Mouse (Mus musculus) liver (tissue): ENCODE data around the gene Plagl1.
"Not testable (repeated sequence)": the region's sequence is repeated elsewhere in the genome, so short reads cannot be mapped to it uniquely, and the experiment has no call there.

Experiments used
- DNase-seq: peaks from one replicate; pipeline ENCODE4 v3.0.0-alpha.2; 2020; ENCODE audit warnings: mixed read lengths

Gene Plagl1

DNA sequence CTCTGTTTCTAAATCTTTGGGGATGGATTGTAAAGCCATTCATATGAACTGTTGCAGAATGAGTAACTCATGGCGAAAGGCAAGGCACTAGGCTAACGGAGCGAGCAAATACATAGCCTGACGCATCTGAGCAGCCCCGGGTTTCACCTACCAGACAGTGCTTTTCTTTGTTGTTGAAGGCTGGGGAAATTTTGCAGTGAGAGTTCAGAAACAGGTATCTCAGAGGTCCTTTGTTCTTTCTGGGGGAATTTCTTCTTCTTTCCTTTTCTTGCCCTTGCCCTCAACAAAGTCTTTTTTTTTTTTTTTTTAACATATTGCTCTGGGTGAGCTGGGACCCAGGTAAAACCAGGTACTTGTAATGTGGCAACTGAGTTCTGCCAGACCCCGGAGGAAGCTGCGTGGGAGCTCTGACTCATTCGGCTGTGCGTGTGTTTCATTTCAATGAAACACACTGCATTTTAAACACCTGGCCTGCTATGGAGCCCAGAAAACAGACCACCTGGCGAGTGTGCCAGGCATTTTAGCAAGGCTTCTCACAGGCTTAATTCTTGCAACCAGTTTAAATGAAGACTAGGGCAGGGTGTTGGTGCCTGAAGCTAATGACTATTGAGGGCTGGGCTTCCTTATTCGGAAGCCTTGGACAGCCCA lies at the start of gene Plagl1:
Gene Plagl1, plus strand, starts transcription at position 484 of the 648 bp plus-strand sequence.
- DNase-seq = no peak

DNA sequence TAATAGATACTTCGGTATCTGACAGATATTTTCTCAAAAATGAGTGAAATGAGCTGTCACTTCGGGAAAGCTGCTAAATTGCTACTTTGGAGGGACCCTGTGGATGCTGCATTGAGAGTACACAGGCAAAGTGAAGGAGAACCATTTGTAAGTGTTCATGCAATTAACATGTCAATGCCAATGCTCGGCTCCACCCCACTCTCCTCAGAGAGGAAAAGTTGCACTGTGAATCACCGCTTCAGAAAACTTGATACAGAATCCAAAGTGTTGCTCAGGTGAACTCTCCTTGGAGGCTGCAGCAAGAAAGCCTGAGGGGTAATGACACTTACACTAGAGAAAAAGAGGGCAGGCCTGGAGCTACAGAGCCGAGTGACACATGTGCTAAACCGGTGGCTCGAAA lies 46.3 kb upstream of the Plagl1 start:
- DNase-seq = no peak

DNA sequence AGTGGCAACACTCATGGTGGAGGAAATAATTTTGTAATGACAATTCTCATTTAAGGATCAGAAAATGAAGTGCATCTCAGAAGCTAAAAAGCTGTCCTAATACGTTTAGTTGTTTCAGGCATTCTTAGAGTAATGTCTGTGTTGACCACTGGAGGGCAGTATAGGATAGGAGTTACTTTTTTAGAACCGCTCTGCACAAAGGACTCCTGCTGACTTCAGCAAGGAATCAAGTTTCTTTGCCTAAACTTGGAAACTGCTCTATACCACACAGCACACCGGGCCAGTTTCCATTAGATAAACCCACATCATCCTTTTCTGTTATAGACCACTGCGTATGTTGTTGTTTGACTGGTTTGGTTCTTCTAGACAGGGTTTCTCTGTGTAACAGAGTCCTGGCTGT lies 43.7 kb upstream of the Plagl1 start:
- peak; percentile 21 for DNase-seq

DNA sequence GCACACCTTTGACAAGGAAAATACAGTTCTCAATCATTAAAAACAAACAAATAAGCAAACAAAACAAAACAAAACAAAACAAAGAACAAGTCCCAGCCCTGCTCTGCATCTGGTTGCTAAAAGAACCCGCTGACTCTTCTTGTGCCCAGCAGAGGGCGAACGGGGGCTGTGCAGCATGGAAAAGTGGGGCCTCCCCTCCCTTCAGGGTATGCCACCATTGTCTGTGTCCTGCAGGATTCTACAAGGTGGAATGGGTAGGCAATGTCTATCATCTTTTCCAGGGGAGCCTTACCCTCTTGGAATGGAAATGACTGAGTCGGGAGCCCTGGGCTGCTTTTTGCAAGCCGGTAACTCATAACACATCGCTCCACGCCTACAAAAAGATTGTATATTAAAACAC lies 41.8 kb upstream of the Plagl1 start:
- DNase-seq = peak; percentile 26

DNA sequence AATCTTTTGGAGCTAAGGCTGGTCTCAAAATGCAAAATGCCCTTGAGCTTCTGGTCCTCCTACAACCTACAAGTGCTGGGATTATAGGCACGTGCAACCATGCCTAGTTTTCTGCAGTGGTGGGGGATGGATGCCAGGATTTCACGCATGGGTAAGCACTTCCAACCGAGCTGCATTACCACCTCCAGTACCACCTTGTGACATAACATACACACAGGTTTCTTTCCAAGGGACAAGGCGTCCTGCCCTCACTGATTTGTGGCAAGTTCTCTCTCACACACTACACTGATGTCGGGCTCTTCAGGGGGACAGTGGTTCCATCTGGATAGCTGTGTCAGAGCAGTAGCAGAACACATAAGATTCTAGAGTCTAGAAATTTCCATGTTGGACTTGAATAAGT lies 41.3 kb upstream of the Plagl1 start:
- DNase-seq = no peak

DNA sequence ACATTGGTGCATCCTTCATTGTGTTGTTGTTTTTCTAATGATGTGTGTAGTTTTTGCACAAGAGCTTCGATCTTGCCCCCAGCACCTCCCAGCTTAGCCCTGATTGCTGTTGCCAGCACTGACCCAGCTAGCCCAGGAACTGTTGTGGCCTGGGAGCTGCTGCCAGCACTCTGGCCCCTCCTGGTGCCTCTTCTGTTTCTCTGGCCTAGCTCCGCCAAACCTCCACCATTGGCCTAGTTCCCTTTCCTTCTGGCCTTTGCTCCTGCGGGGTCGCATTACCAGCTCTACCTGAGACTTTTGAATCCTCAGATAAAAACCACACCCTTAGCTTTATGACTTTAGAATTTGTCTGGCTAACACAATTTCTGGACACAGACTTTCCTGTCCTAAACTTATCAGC lies 38.2 kb upstream of the Plagl1 start:
- DNase-seq = no peak

DNA sequence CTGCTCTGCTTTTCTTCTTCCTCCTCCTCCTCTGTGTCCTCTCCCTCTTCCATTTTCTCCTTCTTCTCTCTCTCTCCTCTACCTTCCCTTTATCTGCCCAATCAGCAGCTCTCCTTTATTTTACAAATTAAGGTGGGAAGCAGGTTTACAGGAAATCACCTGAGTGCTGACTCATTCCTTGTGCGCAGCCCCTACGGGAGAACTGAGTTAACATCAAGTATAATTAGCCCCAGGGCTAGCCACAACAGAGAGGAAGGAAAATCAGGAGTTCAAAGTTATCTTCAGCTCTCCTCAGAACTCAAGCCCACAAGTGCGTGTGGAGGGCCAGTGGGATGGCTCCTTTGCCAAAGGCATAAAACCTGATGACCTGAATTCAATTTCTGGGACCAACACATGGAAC lies 36.3 kb upstream of the Plagl1 start:
- DNase-seq = not testable (repeated sequence)

DNA sequence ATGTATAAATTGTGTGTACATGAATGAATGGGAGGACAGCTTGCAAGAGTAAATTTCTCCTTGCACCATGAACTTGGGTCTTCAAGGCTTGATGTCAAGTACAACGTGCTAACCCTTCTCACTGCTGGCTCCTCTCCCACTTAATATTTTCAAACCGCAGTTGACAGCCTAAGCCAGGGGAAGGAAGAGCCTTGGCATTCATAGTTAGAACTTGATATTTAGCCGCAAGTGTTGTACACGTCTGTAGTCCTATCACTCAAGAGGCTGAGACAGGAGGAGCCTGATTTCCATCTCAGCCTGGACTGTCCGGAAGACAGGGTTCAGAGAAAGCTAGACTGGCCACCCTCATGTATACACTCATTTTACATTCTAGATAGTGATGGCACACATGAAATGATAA lies 32.6 kb upstream of the Plagl1 start:
- DNase-seq = no peak

DNA sequence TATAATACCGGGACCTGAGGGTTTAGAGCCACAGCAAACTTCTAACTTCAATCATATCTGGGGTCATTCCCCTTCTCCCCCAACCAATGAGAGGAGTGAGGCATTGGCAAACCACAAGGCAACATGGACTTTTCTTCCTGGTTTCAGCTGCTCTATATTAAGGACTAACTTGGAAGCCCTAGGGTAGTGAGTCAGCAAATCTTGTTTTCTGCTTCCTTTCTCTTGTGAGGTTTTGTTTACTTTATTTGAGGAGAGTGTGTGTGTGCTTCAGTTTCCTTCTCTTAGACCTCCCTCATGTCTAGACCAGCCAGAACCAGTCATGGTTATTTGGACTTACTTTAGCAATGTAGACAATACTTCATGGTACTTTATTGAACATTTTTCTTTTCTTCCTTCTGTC lies 32.1 kb upstream of the Plagl1 start:
- DNase-seq = no peak

DNA sequence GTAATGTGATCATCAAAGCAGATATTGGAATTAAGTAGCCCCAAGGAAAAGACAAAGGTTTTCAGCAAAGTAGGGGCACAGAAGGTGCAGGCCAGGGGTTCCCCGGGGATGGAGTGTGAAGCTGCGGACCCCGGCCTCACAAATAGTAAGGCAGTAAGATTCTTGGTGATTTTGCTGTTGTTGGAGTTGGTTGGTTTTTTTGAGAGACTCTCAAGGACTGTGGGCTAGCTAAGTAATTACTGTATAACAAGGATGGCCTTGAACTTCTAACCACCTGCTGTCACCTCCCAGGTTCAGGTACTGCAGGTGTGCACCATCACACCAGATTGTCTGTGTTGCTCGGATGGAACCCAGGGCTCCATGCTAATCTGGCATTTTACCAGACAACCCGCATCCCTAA lies 30.9 kb upstream of the Plagl1 start:
- no peak for DNase-seq

DNA sequence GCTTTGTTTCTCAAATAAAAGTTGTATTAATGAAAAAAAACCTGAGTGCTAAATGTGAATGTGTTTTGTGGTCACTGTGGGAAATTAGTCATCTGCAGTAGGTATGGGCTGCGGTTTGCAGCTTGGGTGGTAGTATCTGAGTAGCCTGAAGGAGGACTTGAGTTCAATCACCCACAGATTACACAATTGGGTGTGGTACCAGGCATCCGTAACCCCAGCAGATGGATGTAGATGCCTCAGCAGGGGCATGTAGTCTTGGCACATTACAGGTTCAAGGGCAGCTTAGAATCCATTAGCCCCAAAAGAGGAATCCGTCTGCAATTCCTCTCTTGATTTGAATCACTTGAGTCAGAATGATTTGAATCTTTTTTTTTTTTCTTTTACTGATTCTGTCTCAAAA lies 25.0 kb upstream of the Plagl1 start:
- no peak for DNase-seq

DNA sequence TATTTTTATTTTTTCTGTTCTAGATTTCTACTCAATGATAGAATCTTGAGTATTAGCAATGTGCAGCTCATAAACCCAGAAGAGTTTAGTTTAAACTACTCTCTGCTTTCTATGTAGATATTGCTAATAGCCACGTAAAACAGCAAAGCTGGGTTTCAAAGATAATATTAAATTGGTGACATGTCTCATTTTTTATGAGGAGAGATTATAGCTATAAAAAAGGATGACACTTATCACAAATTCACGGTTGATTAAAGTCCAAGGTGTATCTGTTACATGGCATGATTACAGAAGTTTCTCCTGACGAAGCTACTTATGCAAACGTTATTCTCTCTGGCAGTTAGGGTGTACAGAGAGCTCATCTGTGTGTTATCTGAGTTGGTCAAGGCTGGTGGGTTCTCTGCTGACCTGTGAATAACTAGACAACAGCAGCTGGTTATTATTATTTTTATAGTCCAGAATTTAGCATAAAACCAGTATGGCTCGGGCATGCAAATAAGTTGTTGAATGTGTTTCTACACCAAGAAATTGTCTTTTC lies 20.6 kb upstream of the Plagl1 start:
- no peak for DNase-seq

DNA sequence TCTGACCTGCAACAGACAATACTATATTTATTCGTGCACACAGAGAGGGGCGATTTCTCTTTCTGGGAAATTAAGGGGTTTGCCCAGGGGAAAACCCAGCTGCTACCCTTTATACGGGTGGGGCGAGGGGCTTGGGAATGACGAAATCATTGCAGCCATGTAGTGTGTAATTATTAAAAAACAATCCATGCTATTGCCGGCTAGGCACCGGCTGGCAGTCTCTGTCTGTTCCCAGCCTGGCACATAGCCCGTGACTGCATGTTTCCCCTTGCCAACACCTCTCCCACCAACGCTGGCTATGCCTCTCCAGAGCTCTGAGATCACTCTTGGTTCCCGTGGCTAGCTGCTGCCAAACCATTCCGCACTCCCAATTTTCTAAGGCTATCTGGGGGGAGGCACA lies 15.6 kb upstream of the Plagl1 start:
- no peak for DNase-seq

DNA sequence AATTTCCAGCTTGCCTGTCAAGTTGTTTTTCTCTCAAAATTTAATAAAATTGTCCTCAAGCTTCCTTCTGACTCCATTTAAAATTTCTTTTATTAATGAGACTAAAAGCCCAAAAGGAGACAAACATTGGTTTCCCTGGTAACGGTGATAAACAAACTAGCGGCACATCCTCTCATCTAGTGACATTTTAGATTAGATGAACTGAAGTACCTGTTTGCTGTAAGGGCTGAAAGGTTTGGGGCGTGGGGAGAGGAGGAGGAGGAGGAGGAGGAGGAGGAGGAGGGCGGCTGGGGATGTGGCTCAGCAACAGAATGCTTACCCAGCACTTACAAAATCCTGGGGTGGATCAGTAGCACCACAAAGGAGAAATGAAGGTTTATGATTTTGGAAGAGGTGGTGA lies 12.5 kb upstream of the Plagl1 start:
- no peak for DNase-seq

DNA sequence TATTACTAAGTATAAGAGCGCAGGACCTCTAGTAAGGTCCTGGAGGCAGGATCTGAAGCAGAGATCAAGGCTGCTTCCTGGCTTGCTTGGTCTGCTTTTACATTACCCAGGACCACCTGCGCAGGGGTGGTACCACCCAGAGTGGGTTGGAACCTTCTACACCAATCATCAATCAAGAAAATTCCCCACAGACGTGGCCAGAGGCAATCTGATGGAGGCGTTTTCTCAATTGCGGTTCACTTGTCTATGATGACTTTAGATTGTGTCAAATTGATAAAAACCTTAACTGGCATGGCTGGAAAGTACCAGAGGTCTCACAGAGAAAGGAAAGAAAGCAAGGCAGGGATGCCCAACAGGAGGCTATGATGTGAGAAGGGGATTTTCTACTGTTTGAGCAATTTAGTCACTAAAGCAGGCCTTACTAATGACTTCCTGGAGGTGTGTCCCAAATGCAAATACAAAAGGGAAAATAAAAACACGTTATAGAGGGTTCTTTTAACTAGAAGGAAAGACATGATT lies 3.4 kb upstream of the Plagl1 start:
- no peak for DNase-seq

DNA sequence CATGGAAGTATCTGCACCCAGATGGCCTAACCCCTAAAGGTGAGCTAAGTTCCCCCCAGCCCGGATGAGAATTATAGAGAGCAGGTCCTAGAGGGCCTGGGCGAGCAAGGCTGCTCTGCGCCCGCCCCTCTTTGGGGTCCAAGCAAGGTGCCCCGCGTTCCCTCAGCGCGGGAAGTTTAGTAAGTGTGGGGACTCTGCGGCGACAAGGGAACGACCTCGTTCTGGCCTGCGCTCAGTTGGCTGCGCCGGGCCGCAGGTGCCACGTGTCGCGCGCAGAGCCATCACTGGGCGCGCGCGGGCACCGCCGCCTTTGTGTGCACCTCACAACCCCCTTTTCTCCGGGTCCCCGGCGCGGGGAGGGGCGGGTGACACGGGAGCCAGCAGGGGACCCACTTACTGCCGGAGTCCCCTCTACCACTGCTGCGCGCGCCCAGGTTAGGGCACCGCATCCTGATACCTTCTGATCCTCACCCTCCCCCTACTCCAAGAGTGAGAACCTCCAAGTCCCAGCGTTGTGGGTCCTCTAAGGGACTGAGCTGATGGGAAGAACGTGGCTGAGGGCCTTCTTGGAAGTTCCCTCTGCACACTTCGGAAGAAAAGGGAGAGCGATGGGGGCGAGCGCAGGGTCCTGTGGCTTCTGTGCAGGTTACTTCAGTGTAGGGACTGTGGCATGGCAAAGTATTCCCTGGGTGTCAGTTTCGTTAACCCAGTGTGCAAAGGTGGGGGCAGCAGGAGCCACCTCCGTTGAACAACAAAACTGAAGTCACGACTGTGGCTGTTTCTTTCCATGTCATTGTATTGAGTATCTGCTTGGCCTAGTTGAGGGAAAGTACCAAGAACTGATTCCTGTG lies 742 bp downstream of the Plagl1 start:
- DNase-seq = no peak

DNA sequence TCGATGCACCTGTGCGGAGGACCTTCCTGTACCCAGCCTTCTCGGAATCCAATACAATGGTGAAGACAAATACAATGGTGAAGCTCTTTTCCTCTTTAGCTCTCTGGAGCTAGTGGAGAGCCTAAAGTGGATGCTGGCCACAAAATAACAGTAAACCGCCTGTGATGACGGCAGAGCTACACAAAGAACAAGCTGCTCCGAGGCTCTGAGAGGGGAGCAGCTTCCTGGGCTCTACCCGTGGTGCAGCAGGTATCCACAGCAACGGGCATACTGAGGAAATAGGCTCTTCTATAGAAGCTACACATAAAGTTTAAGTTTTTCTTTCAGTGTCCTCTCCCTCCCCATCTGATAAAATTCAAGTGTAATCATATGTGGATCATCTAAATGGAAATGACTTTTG lies 2.1 kb downstream of the Plagl1 start:
- DNase-seq = no peak

DNA sequence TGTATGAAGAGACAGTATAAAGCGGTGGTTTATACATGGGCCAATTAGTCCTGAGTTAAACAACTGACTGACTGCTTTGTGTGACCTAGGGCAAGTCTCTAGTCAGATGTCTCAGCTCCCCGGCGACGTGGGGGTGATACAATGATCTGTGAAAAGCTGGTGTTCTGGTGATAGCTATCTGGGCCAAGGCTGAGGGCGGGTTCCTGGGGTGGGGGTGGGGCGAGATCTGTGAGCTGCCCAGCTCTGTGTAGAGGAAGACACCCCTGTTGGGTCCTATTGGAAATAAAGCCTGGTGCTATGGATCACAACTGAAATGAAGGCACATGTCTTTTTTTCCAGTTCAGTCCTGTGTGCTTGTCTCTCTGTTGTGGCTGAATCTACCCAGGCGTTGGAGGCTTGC lies 3.2 kb downstream of the Plagl1 start:
- DNase-seq = no peak

DNA sequence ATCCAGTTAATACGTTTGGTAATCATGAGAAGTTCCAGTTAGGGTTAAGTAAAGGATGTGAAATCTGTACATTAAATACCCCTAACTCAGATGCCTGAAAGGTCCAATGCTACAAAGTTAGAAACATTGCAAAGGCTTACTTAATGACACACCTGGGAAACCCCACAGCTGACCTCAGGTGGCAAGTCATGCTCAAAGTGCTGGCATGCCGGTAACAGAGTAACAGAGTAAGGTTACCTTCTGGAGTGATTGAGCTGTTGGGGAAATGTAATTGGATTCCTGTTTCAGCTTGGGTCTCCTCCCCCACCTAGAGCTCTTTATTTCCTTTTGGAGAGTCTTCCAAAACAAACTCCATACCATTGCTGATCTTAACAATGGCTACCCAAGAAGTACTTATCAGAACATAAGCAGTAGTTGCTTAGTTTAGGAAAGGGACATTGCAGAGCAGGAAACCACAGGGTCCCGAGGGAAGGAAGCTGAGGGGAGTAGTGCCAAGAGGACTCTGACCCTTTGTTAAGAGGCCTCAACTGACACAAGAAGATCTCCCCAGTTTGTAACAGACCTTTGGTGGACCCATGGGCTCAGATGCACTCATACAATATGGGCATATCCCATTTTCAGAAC lies 4.9 kb downstream of the Plagl1 start:
- no peak for DNase-seq

DNA sequence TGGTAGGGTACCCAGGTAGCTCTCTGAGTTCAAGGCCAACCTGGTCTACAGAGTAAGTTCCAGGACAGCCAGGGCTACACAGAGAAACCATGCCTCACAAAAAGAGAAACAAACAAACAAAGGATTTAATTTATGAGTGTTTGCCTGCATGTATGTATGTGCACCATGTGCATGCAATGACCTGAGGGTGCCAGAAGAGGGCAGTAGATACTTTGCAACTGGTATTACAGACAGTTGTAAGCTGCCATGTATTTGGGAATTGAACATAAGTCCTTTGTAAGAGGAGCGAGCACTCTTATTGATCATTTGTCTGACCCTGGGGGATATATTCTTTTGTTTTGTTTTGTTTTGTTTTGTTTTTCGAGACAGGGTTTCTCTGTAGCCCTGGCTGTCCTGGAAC lies 10.7 kb downstream of the Plagl1 start:
- DNase-seq = no peak

DNA sequence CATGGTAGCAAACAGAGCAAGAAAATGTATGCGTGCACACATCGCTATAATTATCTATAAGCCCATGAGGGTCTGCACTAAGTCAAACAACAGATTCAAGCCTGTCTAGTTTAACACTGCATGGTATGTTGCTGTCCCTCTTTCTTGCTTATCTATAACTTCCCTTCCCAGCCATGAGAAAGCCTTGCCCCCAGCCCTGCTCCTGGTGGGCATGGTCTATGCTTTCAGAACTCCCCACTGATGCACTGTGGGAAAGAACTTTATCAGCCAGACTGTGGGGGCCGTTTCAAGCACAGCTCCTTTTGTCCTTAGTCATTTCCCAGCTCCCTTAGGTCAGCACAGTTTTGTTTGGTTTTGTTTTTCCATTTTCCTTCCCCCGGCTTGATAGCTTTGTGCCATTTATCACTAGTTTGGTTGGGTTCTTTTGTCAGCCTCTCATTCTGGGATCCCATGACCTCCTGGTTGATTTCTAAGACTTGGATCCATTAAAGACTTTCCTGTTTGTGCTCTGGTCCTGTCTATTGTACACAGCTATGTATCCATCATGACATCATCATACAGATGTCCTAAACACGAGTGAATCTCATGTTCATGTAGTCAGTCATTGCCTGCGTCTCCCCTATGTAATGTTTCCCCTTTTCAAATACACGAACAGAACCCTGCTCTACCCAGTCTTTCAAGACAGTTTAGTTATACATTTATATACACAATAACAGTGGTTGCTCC lies 16.7 kb downstream of the Plagl1 start:
- DNase-seq = peak; percentile 6

DNA sequence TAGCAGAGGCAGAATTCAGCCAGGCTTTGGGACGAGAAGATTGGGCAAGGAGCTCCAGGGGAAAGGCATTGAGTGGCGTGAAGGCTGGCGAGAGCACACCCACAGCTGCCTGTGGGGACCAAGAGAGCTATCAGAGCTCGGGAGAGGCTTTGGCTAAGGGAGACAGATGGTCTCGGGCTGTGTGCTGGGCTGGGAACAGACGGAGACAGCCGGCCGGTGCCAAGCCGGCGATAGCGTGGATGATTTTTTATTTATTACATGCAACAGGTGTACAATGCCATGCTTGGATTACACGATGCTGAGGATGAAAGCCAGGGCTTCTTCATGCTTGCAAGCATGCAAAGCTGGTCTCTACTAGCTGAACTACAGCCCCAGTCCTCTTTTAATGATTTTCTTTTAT lies 22.2 kb downstream of the Plagl1 start:
- DNase-seq = no peak
